Mouse (Mus musculus): ENCODE measurements around the gene Dnmt3l. TPM values are rescaled to one million over a fixed set of nuclear protein-coding genes. Genes with fewer than 3 reads are reported as not detected.

Gene Dnmt3l
- polyA plus RNA-seq, 1 experiment from 2014 or later, result not detected

Other genes with a start within 250 kb of the Dnmt3l start
- gene Gm9639, start 246.9 kb upstream of the Dnmt3l start, polyA plus RNA-seq (2015; fragmentation: Nextera tagmentation; extraction: Ambion mirVana), result not detected in 2 replicates
- gene Gm19668, start 242.8 kb upstream of the Dnmt3l start, polyA plus RNA-seq (2015; fragmentation: Nextera tagmentation; extraction: Ambion mirVana), result not detected in 2 replicates
- gene Gm9507, start 230.1 kb upstream of the Dnmt3l start, polyA plus RNA-seq (2015; fragmentation: Nextera tagmentation; extraction: Ambion mirVana), result not detected in 2 replicates
- gene Gm2696, start 227.3 kb upstream of the Dnmt3l start, polyA plus RNA-seq (2015; fragmentation: Nextera tagmentation; extraction: Ambion mirVana), result not detected in 2 replicates
- not detected in 2 replicates for gene Krtap10-4, start 214.9 kb upstream of the Dnmt3l start, polyA plus RNA-seq (2015; fragmentation: Nextera tagmentation; extraction: Ambion mirVana)
- gene Krtap10-10, start 206.0 kb upstream of the Dnmt3l start, polyA plus RNA-seq (2015; fragmentation: Nextera tagmentation; extraction: Ambion mirVana), result not detected in 2 replicates
- gene Gm36176, start 195.1 kb upstream of the Dnmt3l start, polyA plus RNA-seq (2015; fragmentation: Nextera tagmentation; extraction: Ambion mirVana), result not detected in 2 replicates
- not detected in 2 replicates for gene Gm10318, start 189.1 kb upstream of the Dnmt3l start, polyA plus RNA-seq (2015; fragmentation: Nextera tagmentation; extraction: Ambion mirVana)
- gene Gm3285, start 180.0 kb upstream of the Dnmt3l start, polyA plus RNA-seq (2015; fragmentation: Nextera tagmentation; extraction: Ambion mirVana), result not detected in 2 replicates
- gene Lrrc3, start 139.4 kb upstream of the Dnmt3l start, polyA plus RNA-seq (2015; fragmentation: Nextera tagmentation; extraction: Ambion mirVana), result 11.5 and 12.1 TPM in 2 replicates
- 4.1 and 4.9 TPM in 2 replicates for gene Trpm2, start 71.4 kb upstream of the Dnmt3l start, polyA plus RNA-seq (2015; fragmentation: Nextera tagmentation; extraction: Ambion mirVana)
- 36.8 and 37.4 TPM in 2 replicates for gene 1810043G02Rik, start 63.4 kb upstream of the Dnmt3l start, polyA plus RNA-seq (2015; fragmentation: Nextera tagmentation; extraction: Ambion mirVana)
- 90.8 and 99.0 TPM in 2 replicates for gene Pfkl, start 31.9 kb upstream of the Dnmt3l start, polyA plus RNA-seq (2015; fragmentation: Nextera tagmentation; extraction: Ambion mirVana)
- 0.10 and 0.18 TPM in 2 replicates for gene Aire, start 1.7 kb downstream of the Dnmt3l start, polyA plus RNA-seq (2015; fragmentation: Nextera tagmentation; extraction: Ambion mirVana)
- 0.75 and 0.77 TPM in 2 replicates for gene Icosl, start 27.4 kb downstream of the Dnmt3l start, polyA plus RNA-seq (2015; fragmentation: Nextera tagmentation; extraction: Ambion mirVana)
- 20.8 and 22.5 TPM in 2 replicates for gene D10Jhu81e, start 127.8 kb downstream of the Dnmt3l start, polyA plus RNA-seq (2015; fragmentation: Nextera tagmentation; extraction: Ambion mirVana)
- 15.2 and 15.8 TPM in 2 replicates for gene Pwp2, start 143.2 kb downstream of the Dnmt3l start, polyA plus RNA-seq (2015; fragmentation: Nextera tagmentation; extraction: Ambion mirVana)
- gene Trappc10, start 202.7 kb downstream of the Dnmt3l start, polyA plus RNA-seq (2015; fragmentation: Nextera tagmentation; extraction: Ambion mirVana), result 21.1 and 26.0 TPM in 2 replicates